Mouse (Mus musculus): ENCODE data around the gene Pla2g6.

The Pla2g6 gene

GRCm38 (mm10) chr15:79322991-79323790 is 5.0 kb downstream of the Pla2g6 start:
- in situ Hi-C loops (cut with MboI, MseI) = no loop called here

GRCm38 (mm10) chr15:79322281-79322990 is 5.8 kb downstream of the Pla2g6 start:
- in situ Hi-C loops (cut with MboI, MseI) = no loop called here

GRCm38 (mm10) chr15:79321733-79322190 is 6.4 kb downstream of the Pla2g6 start:
- in situ Hi-C loops (cut with MboI, MseI) = no loop called here

- in situ Hi-C loops (cut with MboI, MseI) = no loop called here
These were observed 14.3 kb downstream of the Pla2g6 start for GRCm38 (mm10) chr15:79313848-79314369.

DNA sequence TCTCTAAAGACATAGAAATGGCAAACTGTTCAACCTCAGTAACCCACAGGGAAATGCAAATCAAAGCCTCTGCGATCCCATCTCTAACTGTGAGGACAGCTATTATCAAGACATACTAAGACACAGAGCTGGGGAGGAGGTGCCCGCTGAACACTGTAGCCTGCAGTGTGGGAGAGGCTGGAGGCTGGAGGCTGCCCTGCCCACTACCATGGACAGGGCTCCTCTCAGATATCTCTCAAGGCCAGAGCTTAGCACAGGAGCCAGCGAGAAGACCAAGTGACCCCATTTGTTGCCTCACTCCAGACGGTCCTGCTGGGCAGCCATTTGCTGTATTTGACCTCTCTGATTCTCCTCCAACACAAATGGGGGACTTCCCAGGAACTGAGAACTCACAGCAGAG is 20.3 kb downstream of the Pla2g6 start:
- in situ Hi-C loops (cut with MboI, MseI) = no loop called here

DNA sequence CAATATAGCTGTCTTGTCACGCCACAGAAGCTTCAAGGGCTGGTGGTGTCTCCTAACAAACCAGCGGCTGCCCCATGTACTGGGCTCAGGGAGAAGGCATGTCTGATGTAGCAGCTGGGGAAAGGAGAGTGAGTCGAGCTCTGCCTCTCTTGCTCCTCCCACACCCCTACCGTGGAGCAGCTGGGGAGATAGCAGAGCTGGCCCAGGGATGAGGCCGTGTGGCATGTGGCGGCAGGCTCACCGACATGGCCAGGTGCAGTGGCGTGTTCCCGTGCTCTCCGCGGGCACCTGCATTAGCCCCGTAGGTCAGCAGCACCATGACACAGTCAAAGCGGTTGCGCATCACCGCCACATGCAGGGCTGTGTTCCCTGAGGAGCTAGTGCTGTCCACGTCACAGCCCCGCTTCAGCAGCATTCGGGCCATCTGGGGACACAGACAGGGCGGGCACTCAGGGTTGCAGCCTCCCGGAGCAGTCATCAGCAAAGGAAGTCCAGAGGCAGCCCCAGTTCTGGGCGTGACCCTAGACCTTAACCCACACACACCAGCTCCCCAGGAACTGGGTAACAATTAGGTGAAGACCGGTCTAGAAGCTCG is 22.1 kb downstream of the Pla2g6 start:
- in situ Hi-C loops (cut with MboI, MseI) = no loop called here

DNA sequence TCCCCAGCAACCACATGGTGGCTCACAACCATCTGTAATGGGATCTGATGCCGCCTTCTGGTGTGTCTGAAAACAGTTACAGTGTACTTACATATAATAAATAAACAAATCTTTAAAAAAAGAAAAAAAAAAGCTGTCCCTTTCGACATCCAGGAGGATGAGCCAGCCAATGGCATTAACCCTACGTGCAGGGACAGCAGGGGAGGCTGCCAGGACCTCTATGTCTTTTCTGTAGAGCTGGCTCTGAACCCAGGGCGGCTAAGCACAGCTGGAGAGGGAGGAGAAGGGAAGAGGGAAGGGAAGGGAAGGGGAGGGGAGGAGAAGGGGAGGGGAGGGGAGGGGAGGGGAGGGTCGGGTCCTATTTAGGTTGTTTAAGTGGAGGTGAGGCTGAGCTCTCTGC is 23.4 kb downstream of the Pla2g6 start:
- in situ Hi-C loops (cut with MboI, MseI) = no loop called here

DNA sequence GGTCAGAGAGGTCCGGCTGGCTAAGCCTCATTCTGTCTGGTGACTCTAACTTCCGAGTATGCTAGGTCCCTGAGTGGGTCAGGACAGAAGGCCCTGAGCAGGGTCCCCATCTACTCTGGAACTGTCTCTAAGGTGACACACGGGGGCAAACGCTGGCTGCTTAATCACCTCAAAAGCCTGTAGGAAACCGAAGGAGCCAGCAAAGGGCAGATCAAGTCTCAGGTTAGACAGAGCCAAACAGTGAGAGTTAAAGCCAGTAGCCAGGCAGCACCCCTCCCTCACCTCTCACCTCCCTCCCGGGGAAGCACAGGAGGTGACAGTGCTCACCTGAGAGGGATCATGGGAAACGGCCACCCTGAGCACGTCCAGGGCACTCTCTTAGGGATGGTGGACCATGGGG is 24.5 kb downstream of the Pla2g6 start:
- in situ Hi-C loops (cut with MboI, MseI) = no loop called here

GRCm38 (mm10) chr15:79299563-79300155 is 28.5 kb downstream of the Pla2g6 start:
- in situ Hi-C loops (cut with MboI, MseI) = no loop called here

- in situ Hi-C loops (cut with MboI, MseI) = no loop called here
These were observed 29.6 kb downstream of the Pla2g6 start for GRCm38 (mm10) chr15:79298553-79298952.

- in situ Hi-C loops (cut with MboI, MseI) = no loop called here
These were observed 35.4 kb downstream of the Pla2g6 start for GRCm38 (mm10) chr15:79292779-79293178.

- in situ Hi-C loops (cut with MboI, MseI) = no loop called here
These were observed 37.9 kb downstream of the Pla2g6 start for GRCm38 (mm10) chr15:79290340-79290739.

DNA sequence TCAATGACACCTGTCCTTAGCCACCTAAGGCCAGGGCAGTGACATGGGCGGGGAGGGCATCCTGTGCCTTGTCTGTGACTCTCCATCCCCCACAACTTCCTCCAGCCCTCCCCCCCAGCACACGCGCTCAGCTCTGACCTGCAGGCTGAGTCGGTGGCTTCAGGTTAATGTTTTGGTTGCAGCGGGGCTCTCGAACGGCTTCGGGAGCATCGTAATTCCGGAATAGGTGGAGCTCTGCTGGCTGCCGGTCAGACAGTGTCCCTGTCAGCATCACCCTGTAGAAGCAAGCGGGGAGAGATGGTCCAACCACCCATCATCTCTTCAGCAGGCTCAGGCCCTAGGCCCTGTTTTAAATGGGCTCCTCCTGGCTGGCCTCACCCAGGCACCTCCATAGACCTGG is 38.7 kb downstream of the Pla2g6 start:
- in situ Hi-C loops (cut with MboI, MseI) = no loop called here

DNA sequence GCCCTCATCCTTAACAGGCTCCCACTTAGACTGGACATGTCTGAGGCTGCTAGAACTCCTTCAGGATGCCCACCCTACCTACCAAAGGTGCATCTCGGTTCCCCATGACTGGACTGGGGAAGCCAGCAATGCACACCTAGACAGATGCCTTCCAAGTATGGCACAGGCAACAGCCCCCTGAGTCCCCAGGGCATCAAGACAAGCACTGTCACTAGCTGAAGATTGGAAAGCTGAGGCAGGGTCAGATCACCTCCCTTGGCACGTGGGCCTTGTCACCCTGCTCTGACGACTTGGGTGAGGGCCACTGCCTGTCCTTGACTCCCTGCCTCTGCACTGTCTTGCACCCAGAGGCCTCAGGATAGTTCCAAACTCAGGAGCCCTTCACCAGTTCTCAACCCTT is 39.8 kb downstream of the Pla2g6 start:
- in situ Hi-C loops (cut with MboI, MseI) = no loop called here

DNA sequence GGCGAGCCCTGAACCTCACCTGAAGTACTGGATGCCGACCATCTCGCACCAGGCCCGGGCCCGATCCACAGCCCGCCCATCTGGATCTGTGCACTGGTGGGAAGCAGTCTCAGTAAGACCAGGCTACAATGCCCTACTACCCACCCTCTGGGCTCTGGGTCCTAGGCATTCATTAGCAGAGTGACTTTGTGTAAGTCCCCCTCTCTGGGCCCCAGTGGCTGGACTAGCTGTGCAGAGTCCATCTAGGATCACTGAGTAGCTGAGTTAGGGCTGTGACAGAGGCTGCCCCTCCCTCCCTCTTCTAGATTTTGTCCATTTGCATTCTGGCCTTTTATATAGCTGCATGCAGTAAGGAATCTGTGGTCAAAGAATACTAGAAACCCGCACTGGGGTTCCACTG is 41.1 kb downstream of the Pla2g6 start:
- in situ Hi-C loops (cut with MboI, MseI) = no loop called here

DNA sequence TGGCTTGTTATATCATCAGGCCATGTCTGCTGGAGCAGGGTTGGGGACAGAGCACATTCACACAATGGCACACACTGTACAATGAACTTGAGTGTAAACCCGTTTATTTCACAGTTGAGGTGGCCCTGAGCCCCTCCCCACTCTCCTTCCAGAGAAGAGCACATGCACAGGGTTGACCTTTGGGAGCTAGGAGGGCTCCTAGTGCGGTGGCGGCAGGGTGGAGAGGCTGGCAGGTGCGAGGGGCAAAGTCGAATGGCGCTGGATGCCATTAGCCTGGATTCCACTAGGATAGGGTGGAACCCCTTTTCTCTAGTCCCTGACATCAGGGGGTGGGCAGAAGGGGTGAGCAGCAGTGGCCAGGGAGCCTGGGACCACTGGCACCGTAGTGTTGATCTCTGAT is 42.0 kb downstream of the Pla2g6 start:
- in situ Hi-C loops (cut with MboI, MseI) = no loop called here

- in situ Hi-C loops (cut with MboI, MseI) = no loop called here
These were observed 42.8 kb downstream of the Pla2g6 start, which contains the start of gene Baiap2l2 for GRCm38 (mm10) chr15:79285399-79285798. TSS of gene Baiap2l2 (minus strand) at chr15:79285537.

- in situ Hi-C loops (cut with MboI, MseI) = no loop called here
These were observed 44.8 kb downstream of the Pla2g6 start for GRCm38 (mm10) chr15:79283371-79283770.

DNA sequence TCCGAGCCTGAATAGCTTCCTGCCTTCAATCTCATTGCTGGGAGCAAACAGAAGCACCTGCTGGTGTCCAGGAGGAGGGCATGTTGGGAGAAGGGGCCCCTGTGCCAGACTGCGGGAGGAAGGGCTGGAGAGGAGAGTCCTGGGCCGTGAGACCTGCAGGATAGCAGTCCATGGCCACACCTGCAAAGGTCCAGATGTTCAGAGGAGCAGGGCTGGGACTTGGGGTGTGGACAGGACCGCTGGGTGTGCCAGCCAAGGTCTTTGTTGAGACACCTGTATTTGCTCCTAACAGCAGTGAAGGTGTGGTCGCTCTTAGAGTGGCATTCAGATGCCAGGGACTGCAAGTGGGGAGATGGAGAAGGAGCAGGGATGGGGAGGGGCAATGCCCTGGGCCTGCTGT is 45.8 kb downstream of the Pla2g6 start:
- in situ Hi-C loops (cut with MboI, MseI) = no loop called here

DNA sequence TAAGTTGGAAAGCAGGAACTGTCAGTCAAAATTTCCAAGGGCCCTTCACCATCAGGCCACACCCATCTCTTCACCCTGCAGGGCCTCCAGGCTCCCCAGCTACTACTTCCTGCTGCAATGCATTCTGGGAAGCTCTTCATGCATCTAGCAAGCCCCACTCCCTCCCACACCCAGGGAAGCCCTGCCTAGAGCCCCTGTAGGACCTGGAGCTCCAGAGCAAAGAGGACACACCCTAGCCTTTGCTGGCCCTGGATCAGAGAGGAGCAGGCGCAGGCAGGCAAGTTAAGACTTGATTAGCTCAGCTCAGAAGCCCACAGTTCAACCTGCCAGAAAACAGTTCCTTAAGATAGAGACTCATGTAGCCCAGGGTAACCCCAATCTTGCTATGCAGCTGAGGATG is 46.8 kb downstream of the Pla2g6 start:
- in situ Hi-C loops (cut with MboI, MseI) = no loop called here

DNA sequence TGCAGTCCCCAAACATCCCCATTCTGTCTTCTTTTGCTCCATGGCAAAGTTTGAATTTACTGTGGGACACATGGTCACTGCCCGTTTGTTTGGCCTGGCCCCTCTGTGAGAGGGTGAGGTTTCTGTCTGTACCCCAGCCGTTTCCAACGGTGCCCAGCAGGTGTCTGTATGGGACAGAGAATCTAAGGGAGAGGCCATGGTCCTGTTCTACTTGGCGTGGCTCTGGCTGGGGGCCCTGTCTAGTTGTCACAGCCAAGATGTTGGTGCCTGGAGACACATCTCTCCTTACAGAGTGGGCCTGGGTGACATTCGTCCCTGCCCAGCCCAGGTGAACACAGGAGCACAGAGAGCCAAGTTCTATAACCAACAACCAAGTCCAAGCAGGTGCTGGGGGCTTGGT is 47.3 kb downstream of the Pla2g6 start:
- in situ Hi-C loops (cut with MboI, MseI) = no loop called here

DNA sequence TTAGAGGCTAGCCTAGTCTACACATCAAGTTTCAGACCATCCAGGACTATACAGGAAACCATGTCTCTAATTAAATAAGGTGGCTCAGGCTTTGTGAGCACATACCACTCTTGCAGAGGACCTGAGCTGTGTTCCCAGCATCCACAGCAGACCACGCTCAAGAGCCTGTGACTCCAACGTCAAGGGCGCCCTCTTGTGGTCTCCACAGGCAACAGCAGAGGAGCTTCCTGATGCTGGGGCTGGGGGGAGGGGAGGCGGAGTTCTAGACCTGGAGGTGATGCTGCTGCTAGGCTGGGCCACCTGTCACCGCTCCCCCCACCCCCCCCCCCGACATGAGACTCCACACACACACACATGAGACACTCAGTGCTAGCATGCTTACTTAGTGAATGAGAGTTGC is 48.0 kb downstream of the Pla2g6 start:
- in situ Hi-C loops (cut with MboI, MseI) = no loop called here

Measured in T-helper 1 cell (primary cell).